Mouse (Mus musculus): ENCODE measurements around the gene Tax1bp1.
A peak's percentile ranks its signal among the peaks of the same experiment; 100 is the strongest.

Gene Tax1bp1

GRCm38 (mm10) chr6:52796691-52797090 is 83.2 kb downstream of the Tax1bp1 start:
- peak in 1 of 2 experiments; percentile 42 for DNase-seq (ENCODE audit: low spot score in 2 of 2)

DNA sequence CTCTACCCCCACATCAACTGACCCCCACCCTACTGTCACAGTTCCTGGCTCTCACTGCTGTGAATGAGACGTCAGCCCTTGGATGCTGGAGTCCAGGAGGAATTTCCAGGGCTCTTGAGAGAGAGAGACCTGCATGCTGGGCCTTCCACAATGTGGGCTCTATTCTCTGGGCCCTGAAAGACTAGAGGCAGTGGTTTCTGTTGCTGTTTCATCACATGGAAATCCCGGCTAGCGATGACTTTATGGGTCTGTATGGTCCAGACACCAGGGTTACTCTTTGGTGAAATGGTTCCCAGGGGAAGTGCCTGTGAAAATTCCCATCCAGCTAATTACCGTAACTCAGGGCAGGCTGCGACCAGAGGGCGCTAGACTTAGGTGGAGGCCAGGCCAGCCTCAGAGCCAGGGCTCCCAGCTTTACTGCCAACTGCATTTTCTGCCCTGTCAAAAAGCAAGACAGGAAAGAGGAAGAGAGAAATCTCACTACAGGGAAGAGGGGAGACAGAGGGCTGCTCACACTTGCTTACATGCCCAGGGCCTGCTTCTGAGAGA is 83.8 kb downstream of the Tax1bp1 start:
- DNase-seq (ENCODE audit: low spot score in 2 of 2): no peak

GRCm38 (mm10) chr6:52802181-52802580 is 88.7 kb downstream of the Tax1bp1 start:
- no peak for DNase-seq (ENCODE audit: low spot score in 2 of 2)

DNA sequence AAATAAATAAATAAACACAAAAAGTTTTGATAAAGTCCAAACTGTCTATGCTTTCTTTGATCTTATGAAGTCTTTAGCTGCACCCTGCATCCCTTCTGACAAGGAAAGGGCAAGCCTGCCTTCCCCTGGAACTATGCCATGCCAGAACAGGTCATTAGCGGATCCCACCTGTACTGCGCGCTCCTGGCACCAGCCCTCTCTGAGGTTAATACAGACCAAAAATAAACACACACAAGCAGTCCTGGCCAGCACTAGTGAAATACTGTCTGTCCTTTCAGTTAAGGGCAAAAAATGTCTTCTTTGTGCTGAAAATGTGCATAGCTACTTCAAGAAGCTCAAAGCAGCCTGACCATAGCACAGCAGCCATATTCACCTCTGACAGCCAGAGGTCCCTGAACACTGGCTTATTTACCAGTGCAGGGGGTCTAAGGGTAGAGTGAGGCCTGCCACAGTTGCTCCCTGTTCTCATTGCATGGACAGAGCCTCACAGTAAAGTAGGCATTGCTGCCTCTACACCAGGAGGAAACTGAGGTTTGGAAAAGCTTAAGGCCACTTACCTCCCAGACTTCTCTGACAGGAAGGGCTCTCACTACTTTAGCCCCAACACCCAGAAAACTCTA is 91.8 kb downstream of the Tax1bp1 start:
- DNase-seq (ENCODE audit: low spot score in 2 of 2): no peak
